Mouse (Mus musculus): ENCODE results near the gene Ephb3.

DNA sequence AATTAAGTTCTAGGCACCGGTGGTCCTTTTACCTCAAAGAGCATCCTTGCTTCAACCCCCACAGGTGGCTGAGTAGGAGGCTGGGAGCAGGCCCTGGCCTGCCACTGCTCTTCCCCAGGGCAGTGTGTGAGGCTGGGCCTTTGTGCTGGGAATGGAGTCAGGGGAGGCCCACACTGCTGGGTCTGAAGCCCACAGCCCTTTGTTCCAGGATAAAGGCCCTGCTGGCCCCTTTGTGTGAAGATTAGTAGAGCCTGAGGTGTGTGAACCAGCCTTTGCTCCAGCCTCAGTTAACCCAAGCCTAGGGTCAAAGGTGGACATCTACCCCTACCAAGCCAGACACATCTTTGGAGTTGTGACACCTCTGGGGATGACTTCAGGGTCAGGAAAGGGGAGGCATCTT is 7.8 kb downstream of the Ephb3 start:
- TF ChIP-seq CTCF (IDR thresholded peaks at IDR 0.05) (no peak), EP300 (IDR thresholded peaks at IDR 0.05) (no peak)
